12 mouse cellular contexts compared by ENCODE assay signal in genomic region chr2:76491371-76491770, GRCm38 (mm10).
"Had no signal": no experiment of that assay in that cellular context is flagged by ENCODE, and none has a peak within 500 bp of the region (broad histone marks: within the 10 kb centered on the region; RNA-seq: fewer than 3 reads in every experiment).

No protein-coding gene starts in this region.

- H3K27me3 ChIP-seq: intestine, embryonic 15.5 days; limb, embryonic 13.5 days; midbrain, embryonic 12.5 days had no signal

- H3K36me3 ChIP-seq: intestine, embryonic 15.5 days; limb, embryonic 13.5 days; midbrain, embryonic 12.5 days had no signal

- H3K4me3 ChIP-seq: intestine, embryonic 15.5 days; layer of hippocampus, adult 2 months; limb, embryonic 13.5 days; midbrain, embryonic 12.5 days had no signal

- H3K9ac ChIP-seq: intestine, embryonic 15.5 days; limb, embryonic 13.5 days; liver, embryonic 14.5 days; midbrain, embryonic 12.5 days had no signal

- H3K9me3 ChIP-seq: intestine, embryonic 15.5 days; limb, embryonic 13.5 days; midbrain, embryonic 12.5 days had no signal

- H3K27ac ChIP-seq: intestine, embryonic 15.5 days; kidney, postnatal 0 days; layer of hippocampus, adult 2 months; limb, embryonic 13.5 days; liver, embryonic 14.5 days; stomach, postnatal 0 days had no signal

- H3K4me1 ChIP-seq: intestine, embryonic 15.5 days; midbrain, embryonic 12.5 days had no signal

- H3K4me2 ChIP-seq: intestine, embryonic 15.5 days; limb, embryonic 13.5 days; midbrain, embryonic 12.5 days had no signal

- DNase-seq: kidney, postnatal 4 days; left cerebral cortex, postnatal 4 days; lung, adult 18-20 months; right cerebral cortex, adult 18-20 months; thymus, postnatal 4 days had no signal

- ATAC-seq: intestine, embryonic 15.5 days had no signal
